Mouse (Mus musculus) spleen, adult 2 months (tissue): Measurements from ENCODE around the gene Selenop.

Experiments
- CTCF ChIP-seq: fragments of 200-500 bp; IDR thresholded peaks from 2 replicates; pipeline ENCODE4 v1.5.1; 2011; ENCODE audit warnings: mild to moderate bottlenecking, inconsistent platforms; ENCODE audit not compliant: insufficient read depth, insufficient read length, insufficient replicate concordance; ENCODE audit errors: extremely low read depth
- POLR2A ChIP-seq: fragments of 200-500 bp; IDR thresholded peaks from 2 replicates; pipeline ENCODE4 v1.6.1; 2011; ENCODE audit warnings: low read depth, low read length, inconsistent platforms

GRCm38 (mm10) chr15:3260309-3260708, 8.0 kb upstream of the Selenop start:
- TF ChIP-seq CTCF (no peak), POLR2A (no peak)
